Comparison of ENCODE assay signal across 8 mouse cellular contexts in the genomic region with DNA sequence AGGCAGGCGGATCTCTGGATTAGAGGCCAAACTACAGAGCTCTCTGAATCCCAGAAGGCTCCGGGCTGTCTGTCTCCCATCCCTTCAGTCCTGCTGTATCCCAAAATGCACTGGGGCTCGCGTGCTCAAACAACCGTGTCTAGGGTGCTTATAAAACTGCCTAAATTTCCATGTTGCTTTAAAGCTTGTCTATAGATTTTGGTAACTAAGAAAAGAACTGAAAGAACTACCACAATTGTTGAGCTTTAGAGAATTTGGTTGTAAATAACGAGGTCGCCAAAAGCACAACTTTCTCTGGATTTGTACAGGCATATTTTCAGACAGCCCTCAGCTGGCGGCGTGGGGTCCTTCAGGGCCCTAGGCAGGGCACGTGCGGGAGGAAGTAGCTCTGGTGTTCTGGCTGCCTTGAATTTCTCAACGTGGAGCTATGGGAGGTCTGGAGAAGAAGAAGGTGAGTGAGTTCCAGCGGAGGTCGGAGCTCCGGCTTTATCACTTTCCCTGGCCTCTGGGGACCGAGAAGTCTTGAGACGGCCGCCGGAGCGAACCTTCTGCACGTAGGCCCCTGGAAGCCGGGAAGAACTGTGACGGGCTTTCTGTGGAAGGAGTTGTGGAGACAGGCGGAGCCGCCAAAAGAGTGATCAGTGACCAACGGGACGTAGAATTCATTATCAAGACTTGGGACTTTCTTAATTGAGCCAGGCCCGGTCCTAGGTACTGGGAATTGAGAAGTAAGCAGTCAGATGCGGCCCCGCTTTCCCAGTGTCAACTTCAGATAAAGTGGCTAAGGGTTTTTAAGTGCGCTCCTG. TPM values are rescaled to one million over a fixed set of nuclear protein-coding genes. Genes with fewer than 3 reads are reported as not detected.
A peak's percentile ranks its signal among the peaks of the same experiment; 100 is the strongest.
DNase-seq lines count a peak whose midpoint lies in the region; ATAC-seq and TF ChIP-seq lines count a peak whose summit lies in the region.

Pes1 (plus strand) TSS at position 366 of the 806 bp plus-strand sequence.

- no peaks in the 10 kb centered on the region for H3K27me3 ChIP-seq in hindbrain, embryonic 10.5 days (ENCODE audit: insufficient read depth, poor library complexity, severe bottlenecking)
- H3K27me3 ChIP-seq in lung, postnatal 0 days (replicated peaks; ENCODE audit: insufficient read depth, low read length): no peaks in the 10 kb centered on the region

- H3K4me2 ChIP-seq in lung, postnatal 0 days (replicated peaks; ENCODE audit: low read depth, low read length): peak within 1 kb of the TSS; percentile 75

- H3K9ac ChIP-seq in lung, postnatal 0 days (replicated peaks; ENCODE audit: low read depth): peak within 1 kb of the TSS; percentile 68

- 0 out of 2 replicates have a peak, but pooled peaks have one; percentile 20 for TF ChIP-seq CTCF in lung, postnatal 0 days (IDR thresholded peaks at IDR 0.05)

- peak; percentile 96 for TF ChIP-seq EP300 in lung, postnatal 0 days (IDR thresholded peaks at IDR 0.05)

- peak; percentile 95 for ATAC-seq in frontal cortex, adult (ENCODE audit: low TSS enrichment)
- ATAC-seq in lung, postnatal 0 days: peak; percentile 97

- peak within 1 kb of the TSS; percentile 93 for H3K27ac ChIP-seq in hindbrain, embryonic 10.5 days
- H3K27ac ChIP-seq in lung, postnatal 0 days (ENCODE audit: low read length): peak within 1 kb of the TSS; percentile 82

- peaks cover 24% of the 10 kb centered on the region for H3K36me3 ChIP-seq in hindbrain, embryonic 10.5 days
- H3K36me3 ChIP-seq in lung, postnatal 0 days (ENCODE audit: insufficient read depth, low read length): no peaks in the 10 kb centered on the region

- H3K4me3 ChIP-seq in hindbrain, embryonic 10.5 days: peak within 1 kb of the TSS; percentile 89
- peak within 1 kb of the TSS; percentile 64 for H3K4me3 ChIP-seq in lung, postnatal 0 days (ENCODE audit: low read depth, low read length)

- H3K9me3 ChIP-seq in hindbrain, embryonic 10.5 days: no peaks in the 10 kb centered on the region
- no peaks in the 10 kb centered on the region for H3K9me3 ChIP-seq in lung, postnatal 0 days (ENCODE audit: low read length)

- DNase-seq in MN1 (ENCODE audit: low spot score): peak; percentile 90
- peak; percentile 86 for DNase-seq in cerebellum, adult 8-10 months
- DNase-seq in hindbrain, embryonic 10.5 days (ENCODE audit: low spot score): peak; percentile 82
- DNase-seq in layer of hippocampus, adult 9-11 months: peak; percentile 84
- DNase-seq in lung, postnatal 0 days (ENCODE audit: low spot score): peak; percentile 93
- DNase-seq in ovary, postnatal 14 days (ENCODE audit: low spot score): peak; percentile 67
- peak; percentile 81 for DNase-seq in thymus, postnatal 14 days

- WGBS in hindbrain, embryonic 10.5 days: under 1% methylated on average over 31 of the region's 31 CpGs
- WGBS in lung, postnatal 0 days: under 1% methylated on average over 31 of the region's 31 CpGs

- H3K4me1 ChIP-seq in hindbrain, embryonic 10.5 days (replicated peaks): peaks cover 18% of the 10 kb centered on the region
- no peaks in the 10 kb centered on the region; the same call in 1 of the 2 replicates for H3K4me1 ChIP-seq in lung, postnatal 0 days (ENCODE audit: insufficient read depth, low read depth, low read length)

RNA-seq across cellular contexts. Expression of gene Pes1, which starts in this region (rescaled TPM):
- 81.8 and 98.2 TPM in 2 replicates for polyA plus RNA-seq in hindbrain, embryonic 10.5 days (2016; fragmentation: Nextera tagmentation; extraction: Ambion mirVana)
- 34.2 and 38.3 TPM in 2 replicates for polyA plus RNA-seq in lung, postnatal 0 days (2015; fragmentation: Nextera tagmentation; extraction: Ambion mirVana)

Comparison
In these comparisons a context has a peak if more than half of its experiments do, and no peak if none do; other contexts are left out.
1. Peak in every context shown above with its lines: DNase-seq, ATAC-seq, H3K4me3 ChIP-seq and H3K27ac ChIP-seq.